Mouse (Mus musculus) stomach, embryonic 15.5 days (tissue): ENCODE data around the gene Ror1. TPM values are rescaled to one million over a fixed set of nuclear protein-coding genes. Genes with fewer than 3 reads are reported as not detected.

Experiments used
- ATAC-seq: fragments of 200-750 bp; cut with Nextera tagmentation; 2 replicates; pipeline ENCODE4 v1.8.0; 2017; ENCODE audit warnings: low read depth, moderate number of reproducible peaks, moderate TSS enrichment; ENCODE audit not compliant: insufficient read depth, low FRiP score
- H3K27ac ChIP-seq: fragments of 300-500 bp; sonication (generic); 2 replicates; pipeline ENCODE4 v1.5.1; 2015; ENCODE audit warnings: mild to moderate bottlenecking, inconsistent platforms
- H3K27me3 ChIP-seq: fragments of 300-500 bp; sonication (generic); replicated peaks from 2 replicates; pipeline ENCODE4 v1.6.1; 2015; ENCODE audit warnings: inconsistent platforms
- H3K36me3 ChIP-seq: fragments of 300-500 bp; sonication (generic); 2 replicates; pipeline ENCODE4 v1.6.1; 2015; ENCODE audit warnings: inconsistent platforms
- H3K4me1 ChIP-seq: fragments of 300-500 bp; sonication (generic); 2 replicates; pipeline ENCODE4 v1.6.1; 2015; ENCODE audit warnings: inconsistent platforms
- H3K4me2 ChIP-seq: fragments of 300-500 bp; sonication (generic); 2 replicates; pipeline ENCODE4 v1.6.1; 2015; ENCODE audit warnings: mild to moderate bottlenecking, inconsistent platforms
- H3K4me3 ChIP-seq: fragments of 300-500 bp; sonication (generic); replicated peaks from 2 replicates; pipeline ENCODE4 v1.5.1; 2015; ENCODE audit warnings: inconsistent platforms
- H3K9ac ChIP-seq: fragments of 300-500 bp; sonication (generic); 2 replicates; pipeline ENCODE4 v1.6.1; 2015; ENCODE audit warnings: inconsistent platforms
- H3K9me3 ChIP-seq: fragments of 300-500 bp; sonication (generic); 2 replicates; pipeline ENCODE4 v1.6.1; 2016; ENCODE audit warnings: inconsistent platforms
- WGBS: fragments of 180-500 bp; shearing (Covaris S2); methylation state at CpG from one replicate; pipeline ENCODE4 v1.1.7; 2015; 5-methylcytosine and 5-hydroxymethylcytosine counted together
- polyA plus RNA-seq: library from polyadenylated mRNA; unstranded; fragments of >200 nt; fragmentation: Nextera tagmentation; extraction: Ambion mirVana; gene quantifications from 2 replicates; pipeline ENCODE4 v1.2.1, GENCODE M21; 2015

The Ror1 gene
- polyA plus RNA-seq, 1 experiment from 2014 or later = 9.4 TPM

GRCm38 (mm10) chr4:100198275-100198674 lies 102.7 kb downstream of the Ror1 start:
- Histone ChIP-seq H3K9ac (no peak overlapping the region), H3K4me1 (no peaks in the 10 kb centered on the region; the same call in 1 of the 2 replicates), H3K9me3 (no peaks in the 10 kb centered on the region), H3K4me3 (no peak overlapping the region), H3K4me2 (no peak overlapping the region), H3K36me3 (no peaks in the 10 kb centered on the region), H3K27me3 (no peaks in the 10 kb centered on the region), H3K27ac (no peak overlapping the region)
- ATAC-seq = no peak
- WGBS = 54% methylated on average over 2 of the region's 2 CpGs

GRCm38 (mm10) chr4:100201322-100201721 lies 105.7 kb downstream of the Ror1 start:
- 50% methylated on average over 2 of the region's 2 CpGs for WGBS
- Histone ChIP-seq H3K9me3 (no peaks in the 10 kb centered on the region), H3K4me3 (no peak overlapping the region), H3K27ac (no peak overlapping the region), H3K27me3 (no peaks in the 10 kb centered on the region), H3K9ac (no peak overlapping the region), H3K4me1 (no peaks in the 10 kb centered on the region; the same call in 1 of the 2 replicates), H3K4me2 (no peak overlapping the region), H3K36me3 (no peaks in the 10 kb centered on the region)
- no peak for ATAC-seq

DNA sequence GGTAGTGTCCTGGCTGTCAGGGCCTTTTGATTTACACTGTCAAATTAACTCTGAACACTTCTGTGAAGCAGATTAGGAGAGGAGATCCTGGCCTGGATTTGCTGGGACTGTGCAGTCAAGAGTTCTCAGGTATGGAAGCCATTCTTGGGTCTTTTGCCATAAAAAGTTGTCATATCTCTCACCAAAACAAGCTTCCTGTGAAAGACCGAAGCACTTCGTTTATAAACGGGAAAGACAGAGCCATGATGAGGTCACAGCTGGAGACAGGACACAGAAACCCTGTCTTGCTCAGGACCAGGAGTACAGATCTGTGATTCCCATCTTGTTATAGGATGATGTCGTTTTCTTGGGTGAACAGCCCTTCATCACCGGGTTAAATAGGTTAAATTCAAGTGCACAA lies 107.5 kb downstream of the Ror1 start:
- no peaks in the 10 kb centered on the region for H3K27me3 ChIP-seq
- H3K4me2 ChIP-seq = no peak overlapping the region
- ATAC-seq = no peak
- H3K4me1 ChIP-seq = no peaks in the 10 kb centered on the region; the same call in 1 of the 2 replicates
- H3K4me3 ChIP-seq = no peak overlapping the region
- no peak overlapping the region for H3K9ac ChIP-seq
- 49% methylated on average over 5 of the region's 5 CpGs for WGBS
- no peaks in the 10 kb centered on the region for H3K36me3 ChIP-seq
- H3K9me3 ChIP-seq = no peaks in the 10 kb centered on the region
- H3K27ac ChIP-seq = no peak overlapping the region

DNA sequence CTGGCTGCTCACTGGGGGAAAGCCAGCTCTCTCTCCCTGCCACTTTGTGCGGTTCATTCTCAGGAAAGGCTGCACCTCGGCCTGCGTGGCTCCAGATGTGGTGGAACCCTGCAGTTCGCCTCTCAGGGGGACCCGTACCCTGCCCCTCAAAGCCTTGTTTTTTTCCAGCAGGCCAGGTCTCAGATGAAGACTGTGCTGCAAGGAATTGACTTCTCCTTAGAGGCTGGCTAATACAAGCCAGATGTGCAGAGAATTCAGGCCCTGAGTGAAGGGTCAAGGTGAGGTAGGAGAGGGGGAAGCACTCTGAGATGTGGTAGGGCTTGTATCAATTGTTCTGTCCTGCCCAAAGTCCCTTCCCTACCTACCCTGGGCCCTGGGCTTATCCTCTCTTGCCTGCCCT lies 108.1 kb downstream of the Ror1 start:
- Histone ChIP-seq H3K27me3 (no peaks in the 10 kb centered on the region), H3K27ac (no peak overlapping the region), H3K4me1 (no peaks in the 10 kb centered on the region; the same call in 1 of the 2 replicates), H3K4me2 (no peak overlapping the region), H3K9me3 (no peaks in the 10 kb centered on the region), H3K36me3 (no peaks in the 10 kb centered on the region), H3K4me3 (no peak overlapping the region), H3K9ac (no peak overlapping the region)
- ATAC-seq = no peak
- 72% methylated on average over 5 of the region's 5 CpGs for WGBS

DNA sequence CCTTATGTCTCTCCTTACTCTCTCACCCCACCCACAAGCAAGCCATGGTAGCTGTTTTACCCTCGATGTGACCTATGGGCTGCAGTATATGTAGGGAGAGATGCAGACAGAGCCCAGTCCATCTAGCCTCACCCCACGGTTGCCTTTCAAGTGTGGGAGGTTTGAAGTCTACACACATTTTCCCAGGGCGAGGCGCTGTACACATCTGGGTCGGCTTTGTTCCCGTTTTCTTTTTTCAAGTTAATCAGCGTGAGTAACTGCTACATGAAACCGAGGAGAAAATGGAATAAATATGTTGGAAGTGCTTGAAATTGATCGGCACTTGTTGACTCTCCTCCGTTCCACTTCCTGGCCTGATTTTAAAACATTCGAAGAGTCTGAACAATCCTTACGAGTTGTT lies 108.8 kb downstream of the Ror1 start:
- Histone ChIP-seq H3K4me2 (no peak overlapping the region), H3K27ac (no peak overlapping the region), H3K27me3 (no peaks in the 10 kb centered on the region), H3K9ac (no peak overlapping the region), H3K36me3 (no peaks in the 10 kb centered on the region), H3K9me3 (no peaks in the 10 kb centered on the region), H3K4me1 (no peaks in the 10 kb centered on the region; the same call in 1 of the 2 replicates), H3K4me3 (no peak overlapping the region)
- ATAC-seq = no peak
- 55% methylated on average over 12 of the region's 12 CpGs for WGBS

- no peak overlapping the region for H3K9ac ChIP-seq
- H3K27me3 ChIP-seq = no peaks in the 10 kb centered on the region
- H3K36me3 ChIP-seq = no peaks in the 10 kb centered on the region
- WGBS = 61% methylated on average over 4 of the region's 4 CpGs
- no peaks in the 10 kb centered on the region; the same call in 1 of the 2 replicates for H3K4me1 ChIP-seq
- no peak for ATAC-seq
- no peak overlapping the region for H3K27ac ChIP-seq
- H3K4me3 ChIP-seq = no peak overlapping the region
- H3K9me3 ChIP-seq = no peaks in the 10 kb centered on the region
- H3K4me2 ChIP-seq = no peak overlapping the region
Observed at GRCm38 (mm10) chr4:100208081-100208480, 112.5 kb downstream of the Ror1 start.

GRCm38 (mm10) chr4:100209106-100209505 lies 113.5 kb downstream of the Ror1 start:
- Histone ChIP-seq H3K27ac (no peak overlapping the region), H3K4me2 (no peak overlapping the region), H3K36me3 (no peaks in the 10 kb centered on the region), H3K27me3 (no peaks in the 10 kb centered on the region), H3K4me1 (no peaks in the 10 kb centered on the region), H3K9me3 (no peaks in the 10 kb centered on the region), H3K4me3 (no peak overlapping the region), H3K9ac (no peak overlapping the region)
- WGBS = 69% methylated on average over 4 of the region's 4 CpGs
- ATAC-seq = no peak

GRCm38 (mm10) chr4:100211331-100211730 lies 115.7 kb downstream of the Ror1 start:
- Histone ChIP-seq H3K36me3 (no peaks in the 10 kb centered on the region), H3K4me3 (no peak overlapping the region), H3K27ac (no peak overlapping the region), H3K9ac (no peak overlapping the region), H3K4me1 (peaks cover 4% of the 10 kb centered on the region; the same call in 1 of the 2 replicates), H3K27me3 (no peaks in the 10 kb centered on the region), H3K4me2 (no peak overlapping the region), H3K9me3 (no peaks in the 10 kb centered on the region)
- no peak for ATAC-seq
- WGBS = 61% methylated on average over 4 of the region's 4 CpGs

GRCm38 (mm10) chr4:100214324-100215215 lies 119.0 kb downstream of the Ror1 start:
- Histone ChIP-seq H3K4me3 (no peak overlapping the region), H3K9me3 (no peaks in the 10 kb centered on the region), H3K4me1 (peaks cover 4% of the 10 kb centered on the region; the same call in 1 of the 2 replicates), H3K27ac (no peak overlapping the region), H3K9ac (no peak overlapping the region), H3K27me3 (no peaks in the 10 kb centered on the region), H3K4me2 (no peak overlapping the region), H3K36me3 (no peaks in the 10 kb centered on the region)
- WGBS = 40% methylated on average over 13 of the region's 13 CpGs
- ATAC-seq = 0 out of 2 replicates have a peak, but pooled peaks have one; percentile 25

DNA sequence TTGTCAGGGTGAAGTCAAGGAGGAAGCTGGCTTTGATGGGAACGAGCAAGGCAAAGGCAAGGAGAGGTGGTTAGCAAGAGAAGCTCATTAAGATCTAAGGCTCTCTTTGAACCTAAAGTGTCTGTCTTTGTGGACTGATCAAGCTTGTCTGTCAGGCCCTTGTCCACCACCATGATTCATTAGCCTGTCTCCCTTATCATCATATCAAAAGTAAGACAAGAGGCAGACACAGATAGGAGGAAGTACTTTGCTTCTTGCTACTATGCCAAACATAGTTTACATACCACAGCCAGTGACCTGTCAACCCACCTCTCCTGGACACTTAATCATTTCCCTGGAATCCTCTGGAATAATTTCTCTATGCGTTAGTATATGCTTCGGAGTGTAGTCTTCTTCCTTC lies 121.0 kb downstream of the Ror1 start:
- no peaks in the 10 kb centered on the region for H3K36me3 ChIP-seq
- H3K4me1 ChIP-seq = peaks cover 4% of the 10 kb centered on the region; the same call in 1 of the 2 replicates
- ATAC-seq = no peak
- H3K27me3 ChIP-seq = no peaks in the 10 kb centered on the region
- H3K4me3 ChIP-seq = no peak overlapping the region
- H3K4me2 ChIP-seq = no peak overlapping the region
- H3K27ac ChIP-seq = no peak overlapping the region
- no peaks in the 10 kb centered on the region for H3K9me3 ChIP-seq
- WGBS = 47% methylated on average over 3 of the region's 3 CpGs
- H3K9ac ChIP-seq = no peak overlapping the region

DNA sequence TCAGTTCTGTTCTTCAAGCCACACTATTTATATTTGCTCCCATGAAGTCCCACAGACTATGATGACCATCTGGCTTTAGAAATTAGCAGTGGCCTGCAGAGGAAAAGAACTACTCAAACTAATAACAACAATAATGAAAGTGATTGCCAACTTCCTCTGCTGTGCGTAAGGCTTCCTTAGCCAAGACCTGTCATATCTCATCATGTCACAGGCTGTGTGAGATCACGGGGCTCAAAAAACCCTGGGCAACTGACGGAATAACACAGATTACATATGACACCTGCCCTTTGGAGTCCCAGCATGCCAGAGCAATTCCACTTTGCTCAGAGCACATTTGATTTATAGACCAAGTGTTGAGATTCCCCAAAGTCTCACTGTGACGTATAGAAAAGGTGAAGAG lies 123.4 kb downstream of the Ror1 start:
- no peak overlapping the region for H3K4me3 ChIP-seq
- no peaks in the 10 kb centered on the region for H3K27me3 ChIP-seq
- no peaks in the 10 kb centered on the region for H3K36me3 ChIP-seq
- H3K4me2 ChIP-seq = no peak overlapping the region
- ATAC-seq = no peak
- no peak overlapping the region for H3K9ac ChIP-seq
- 57% methylated on average over 4 of the region's 4 CpGs for WGBS
- H3K27ac ChIP-seq = no peak overlapping the region
- H3K4me1 ChIP-seq = peaks cover 4% of the 10 kb centered on the region; the same call in 1 of the 2 replicates
- H3K9me3 ChIP-seq = no peaks in the 10 kb centered on the region

- no peak for ATAC-seq
- no peak overlapping the region for H3K27ac ChIP-seq
Observed at GRCm38 (mm10) chr4:100219599-100219998, 124.0 kb downstream of the Ror1 start.

More at GRCm38 (mm10) chr4:100219599-100219998, 124.0 kb downstream of the Ror1 start:
- H3K9ac ChIP-seq = no peak overlapping the region
- no peaks in the 10 kb centered on the region for H3K36me3 ChIP-seq
- WGBS = 76% methylated on average over 4 of the region's 4 CpGs
- H3K4me2 ChIP-seq = no peak overlapping the region
- no peaks in the 10 kb centered on the region for H3K27me3 ChIP-seq
- H3K4me1 ChIP-seq = no peaks in the 10 kb centered on the region; the same call in 1 of the 2 replicates
- H3K4me3 ChIP-seq = no peak overlapping the region
- H3K9me3 ChIP-seq = no peaks in the 10 kb centered on the region
